Mouse (Mus musculus): Measurements from ENCODE around the gene Fam19a4. TPM values are rescaled to one million over a fixed set of nuclear protein-coding genes. Genes with fewer than 3 reads are reported as not detected.
A peak's percentile ranks its signal among the peaks of the same experiment; 100 is the strongest.

Fam19a4 gene
- polyA plus RNA-seq (2012; rRNA removed) (0.29 and 0.31 TPM in 2 replicates), polyA plus RNA-seq (2014; fragmentation: Nextera tagmentation; extraction: Ambion mirVana) (0.28 and 0.43 TPM in 2 replicates)

GRCm38 (mm10) chr6:97060074-97060681 is at the start of gene Fam19a4:
Gene Fam19a4 (minus strand): TSS chr6:97060413.
- Histone ChIP-seq H3K4me1 (ENCODE audit: control insufficient read depth, insufficient read depth, low read length) (no peaks in the 10 kb centered on the region), H3K9ac (ENCODE audit: low read depth, low read length, severe bottlenecking) (peak within 1 kb of the TSS; percentile 31; the same call in 1 of the 2 replicates), H3K9me3 (ENCODE audit: control insufficient read depth, low read length) (no peaks in the 10 kb centered on the region), H3K4me3 (replicated peaks; ENCODE audit: low read length) (peak within 1 kb of the TSS; percentile 35), H3K27me3 (ENCODE audit: control insufficient read depth, insufficient read depth, low read length) (peaks cover 34% of the 10 kb centered on the region), H3K27ac (replicated peaks; ENCODE audit: low read depth, low read length) (no peak within 1 kb of the TSS), H3K4me2 (replicated peaks; ENCODE audit: low read depth, low read length, severe bottlenecking) (peak within 1 kb of the TSS; percentile 66), H3K36me3 (ENCODE audit: control insufficient read depth, insufficient read depth, low read length) (no peaks in the 10 kb centered on the region)
- TF ChIP-seq POLR2A (IDR thresholded peaks at IDR 0.05; ENCODE audit: borderline replicate concordance, extremely low read depth, insufficient read depth, insufficient read length), result no peak
- ATAC-seq (ENCODE audit: low FRiP score, low read depth) (peak; percentile 71; the same call in 1 of the 2 replicates), DNase-seq (ENCODE audit: low spot score) (peak; percentile 38)
- WGBS, result 1% methylated on average over 29 of the region's 30 CpGs

- TF ChIP-seq POLR2A (IDR thresholded peaks at IDR 0.05; ENCODE audit: borderline replicate concordance, extremely low read depth, insufficient read depth, insufficient read length), result no peak
- H3K36me3 ChIP-seq (ENCODE audit: control insufficient read depth, insufficient read depth, low read length), result peaks cover 2% of the 10 kb centered on the region; the same call in 1 of the 2 replicates
- peaks cover 9% of the 10 kb centered on the region; the same call in 1 of the 2 replicates for H3K27me3 ChIP-seq (ENCODE audit: control insufficient read depth, insufficient read depth, low read length)
- H3K4me2 ChIP-seq (replicated peaks; ENCODE audit: low read depth, low read length, severe bottlenecking), result no peak overlapping the region
- no peak overlapping the region for H3K9ac ChIP-seq (ENCODE audit: low read depth, low read length, severe bottlenecking)
- H3K4me3 ChIP-seq (replicated peaks; ENCODE audit: low read length), result no peak overlapping the region
- no peaks in the 10 kb centered on the region; the same call in 1 of the 2 replicates for H3K4me1 ChIP-seq (ENCODE audit: control insufficient read depth, insufficient read depth, low read length)
- 19% methylated on average over 2 of the region's 2 CpGs for WGBS
- DNase-seq (ENCODE audit: low spot score) (peak; percentile 71), ATAC-seq (ENCODE audit: low FRiP score, low read depth) (peak; percentile 80)
- H3K9me3 ChIP-seq (ENCODE audit: control insufficient read depth, low read length), result no peaks in the 10 kb centered on the region
- H3K27ac ChIP-seq (replicated peaks; ENCODE audit: low read depth, low read length), result no peak overlapping the region
These were observed 46.6 kb upstream of the Fam19a4 start for GRCm38 (mm10) chr6:97106777-97107176.

- Histone ChIP-seq H3K9me3 (ENCODE audit: control insufficient read depth, low read length) (no peaks in the 10 kb centered on the region), H3K4me3 (replicated peaks; ENCODE audit: low read length) (no peak overlapping the region), H3K36me3 (ENCODE audit: control insufficient read depth, insufficient read depth, low read length) (no peaks in the 10 kb centered on the region), H3K9ac (ENCODE audit: low read depth, low read length, severe bottlenecking) (no peak overlapping the region), H3K27me3 (ENCODE audit: control insufficient read depth, insufficient read depth, low read length) (peaks cover 11% of the 10 kb centered on the region; the same call in 1 of the 2 replicates), H3K4me2 (replicated peaks; ENCODE audit: low read depth, low read length, severe bottlenecking) (no peak overlapping the region), H3K4me1 (ENCODE audit: control insufficient read depth, insufficient read depth, low read length) (peaks cover 6% of the 10 kb centered on the region), H3K27ac (replicated peaks; ENCODE audit: low read depth, low read length) (no peak overlapping the region)
- ATAC-seq (ENCODE audit: low FRiP score, low read depth), result no peak
- DNase-seq (ENCODE audit: low spot score), result no peak
- 78% methylated on average over 8 of the region's 8 CpGs for WGBS
- TF ChIP-seq POLR2A (IDR thresholded peaks at IDR 0.05; ENCODE audit: borderline replicate concordance, extremely low read depth, insufficient read depth, insufficient read length), result no peak
These were observed 45.9 kb upstream of the Fam19a4 start for GRCm38 (mm10) chr6:97106106-97106505.

DNA sequence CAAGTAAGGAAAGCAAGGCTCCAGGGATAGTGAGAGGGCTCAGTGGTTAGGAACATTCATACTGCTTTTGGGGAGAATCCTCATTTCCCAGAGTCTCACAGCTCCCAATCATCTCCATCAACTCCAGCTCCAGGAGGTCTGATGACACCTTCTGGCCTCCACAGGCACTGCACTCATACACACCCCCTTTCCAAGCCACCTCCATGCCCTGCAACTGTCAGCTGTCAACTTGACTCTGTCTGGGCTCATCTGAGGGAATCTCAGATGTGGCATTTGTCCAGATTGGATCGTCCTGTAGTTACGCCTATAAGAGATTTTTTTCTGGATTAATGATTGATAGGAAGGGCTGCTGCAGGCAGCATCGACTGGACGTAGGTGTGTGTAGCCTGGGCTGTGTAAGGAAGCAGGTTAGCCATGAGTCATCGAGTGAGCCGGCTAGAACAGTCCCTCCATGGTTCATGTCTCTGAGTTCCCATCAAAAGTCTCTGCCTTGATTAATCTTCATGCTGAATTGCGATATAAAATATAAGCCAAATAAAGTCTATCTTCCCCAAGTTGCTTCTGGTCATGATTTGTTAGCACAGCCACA is 44.1 kb upstream of the Fam19a4 start:
- 81% methylated on average over 7 of the region's 7 CpGs for WGBS
- no peak for DNase-seq (ENCODE audit: low spot score)
- no peaks in the 10 kb centered on the region for H3K9me3 ChIP-seq (ENCODE audit: control insufficient read depth, low read length)

GRCm38 (mm10) chr6:97101958-97102702 is 41.9 kb upstream of the Fam19a4 start:
- Histone ChIP-seq H3K4me3 (replicated peaks; ENCODE audit: low read length) (no peak overlapping the region), H3K9ac (ENCODE audit: low read depth, low read length, severe bottlenecking) (no peak overlapping the region), H3K4me1 (ENCODE audit: control insufficient read depth, insufficient read depth, low read length) (peaks cover 7% of the 10 kb centered on the region), H3K36me3 (ENCODE audit: control insufficient read depth, insufficient read depth, low read length) (no peaks in the 10 kb centered on the region), H3K4me2 (replicated peaks; ENCODE audit: low read depth, low read length, severe bottlenecking) (0 out of 2 replicates have a peak overlapping the region, but pooled peaks have one; percentile 13), H3K27me3 (ENCODE audit: control insufficient read depth, insufficient read depth, low read length) (peaks cover 11% of the 10 kb centered on the region; the same call in 1 of the 2 replicates), H3K9me3 (ENCODE audit: control insufficient read depth, low read length) (no peaks in the 10 kb centered on the region), H3K27ac (replicated peaks; ENCODE audit: low read depth, low read length) (no peak overlapping the region)
- ATAC-seq (ENCODE audit: low FRiP score, low read depth), result no peak
- no peak for DNase-seq (ENCODE audit: low spot score)
- no peak for TF ChIP-seq POLR2A (IDR thresholded peaks at IDR 0.05; ENCODE audit: borderline replicate concordance, extremely low read depth, insufficient read depth, insufficient read length)
- 7% methylated on average over 15 of the region's 15 CpGs for WGBS

More for the DNA sequence above, 44.1 kb upstream of the Fam19a4 start:
- Histone ChIP-seq H3K4me2 (replicated peaks; ENCODE audit: low read depth, low read length, severe bottlenecking) (no peak overlapping the region), H3K36me3 (ENCODE audit: control insufficient read depth, insufficient read depth, low read length) (no peaks in the 10 kb centered on the region), H3K9ac (ENCODE audit: low read depth, low read length, severe bottlenecking) (no peak overlapping the region), H3K4me1 (ENCODE audit: control insufficient read depth, insufficient read depth, low read length) (peaks cover 7% of the 10 kb centered on the region), H3K27ac (replicated peaks; ENCODE audit: low read depth, low read length) (no peak overlapping the region), H3K27me3 (ENCODE audit: control insufficient read depth, insufficient read depth, low read length) (peaks cover 11% of the 10 kb centered on the region; the same call in 1 of the 2 replicates), H3K4me3 (replicated peaks; ENCODE audit: low read length) (no peak overlapping the region)
- no peak for TF ChIP-seq POLR2A (IDR thresholded peaks at IDR 0.05; ENCODE audit: borderline replicate concordance, extremely low read depth, insufficient read depth, insufficient read length)
- ATAC-seq (ENCODE audit: low FRiP score, low read depth), result no peak
